Mouse (Mus musculus): Measurements from ENCODE around the gene Fam102b.

The Fam102b gene

GRCm38 (mm10) chr3:108959680-108960295 lies 67.6 kb downstream of the Fam102b start:
- peak; percentile 29 for DNase-seq (ENCODE audit: low spot score)

GRCm38 (mm10) chr3:108957976-108958375 lies 69.4 kb downstream of the Fam102b start:
- peak; percentile 8 for DNase-seq (ENCODE audit: low spot score)

- no peak for DNase-seq (ENCODE audit: low spot score)
These were observed 86.4 kb downstream of the Fam102b start for GRCm38 (mm10) chr3:108940996-108941395.

DNA sequence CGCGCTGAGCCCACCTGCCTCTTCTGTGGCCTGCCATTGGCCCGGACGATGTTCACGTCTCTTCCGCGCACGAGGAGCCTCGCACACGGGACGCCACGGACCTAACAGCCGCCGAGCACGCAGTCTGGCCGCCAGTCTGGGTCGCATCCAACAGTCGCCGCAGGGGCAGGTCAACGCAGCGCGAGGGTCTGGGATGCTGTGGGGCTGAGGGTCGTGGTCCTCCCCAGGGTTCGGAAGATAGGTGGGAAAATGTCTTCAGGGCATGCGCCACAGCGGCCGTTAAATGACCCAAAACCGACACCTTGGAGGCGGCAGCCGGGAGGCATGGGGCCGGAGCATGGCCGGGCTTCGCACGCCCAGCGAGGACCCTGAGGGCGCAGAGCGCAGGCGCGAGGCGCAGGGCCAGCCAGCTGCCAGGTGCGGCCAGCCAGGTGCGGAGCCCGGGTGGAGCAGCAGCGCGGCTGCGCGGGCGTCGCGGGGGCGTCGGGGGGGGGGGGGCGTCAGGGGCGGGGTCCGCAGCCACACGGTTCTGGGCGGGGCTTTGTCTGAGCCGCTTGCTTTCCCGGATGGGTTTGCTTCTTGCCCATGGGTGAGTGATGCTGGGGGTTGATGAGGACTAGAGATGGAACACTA lies 87.3 kb downstream of the Fam102b start, which contains the start of gene Gm9857:
Gene Gm9857 (minus strand): TSS at position 445 of the 633 bp plus-strand sequence.
- no peak for DNase-seq (ENCODE audit: low spot score)

- DNase-seq (ENCODE audit: low spot score) = no peak
These were observed 87.8 kb downstream of the Fam102b start, which contains the start of gene Henmt1 for GRCm38 (mm10) chr3:108939573-108939972. Gene Henmt1, plus strand, starts transcription at chr3:108939873.

DNA sequence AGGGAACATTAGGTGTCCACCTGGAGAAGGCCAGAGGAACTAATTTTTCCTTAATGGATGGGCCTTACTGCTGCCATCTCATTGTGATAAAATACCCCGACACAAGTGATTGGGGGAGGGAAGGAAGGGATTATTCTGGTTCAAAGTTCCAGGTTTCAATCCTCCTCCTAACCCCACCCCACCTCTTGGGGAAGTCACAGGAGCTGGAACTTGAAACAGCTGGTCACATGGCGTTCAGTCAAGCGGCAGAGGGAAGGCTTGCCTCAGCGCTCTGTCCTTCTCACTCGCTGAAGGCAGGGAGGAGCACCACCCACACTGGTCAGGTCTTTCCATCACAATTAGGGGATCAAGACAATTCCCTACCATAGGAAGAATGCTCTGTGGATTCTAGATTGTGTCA lies 88.7 kb downstream of the Fam102b start:
- DNase-seq (ENCODE audit: low spot score) = no peak

DNA sequence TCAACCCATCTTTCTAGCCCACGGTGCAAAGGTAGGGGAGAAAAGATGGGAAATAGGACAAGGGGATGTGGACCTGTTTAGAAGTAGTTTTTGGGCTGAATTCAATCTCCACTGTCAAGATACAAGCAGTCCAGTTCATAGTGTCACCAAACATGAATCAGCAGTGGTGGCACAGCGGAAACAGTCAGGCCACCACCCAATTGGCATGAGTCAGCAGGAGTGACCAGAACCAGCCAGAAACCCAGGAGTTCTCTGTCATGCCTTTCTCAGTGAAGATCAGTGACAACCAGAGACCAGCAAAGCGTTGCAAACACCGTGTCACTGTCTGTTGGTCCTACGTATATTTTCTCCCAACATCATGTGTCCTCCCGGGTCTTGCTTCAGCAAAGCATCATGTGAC lies 93.8 kb downstream of the Fam102b start:
- DNase-seq (ENCODE audit: low spot score) = no peak

DNA sequence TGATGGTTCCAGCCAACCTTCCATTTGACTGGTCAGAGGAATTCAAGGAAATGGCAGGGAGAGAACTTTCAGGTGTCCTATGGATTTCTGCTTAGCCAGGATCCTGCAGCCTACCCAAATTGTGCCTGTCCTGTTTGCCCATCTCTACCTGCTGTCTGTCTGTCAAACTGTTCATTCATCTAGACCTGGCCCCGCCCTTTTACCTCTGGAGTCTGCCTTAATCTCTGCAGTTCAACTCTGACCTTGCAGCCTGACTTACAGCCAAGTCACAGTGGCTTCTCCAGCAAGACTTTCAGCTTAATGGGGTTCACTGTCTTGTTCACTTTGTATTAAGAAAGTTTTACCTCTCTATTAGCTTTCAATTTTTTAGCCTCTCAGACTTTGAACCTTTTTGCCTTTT lies 101.1 kb downstream of the Fam102b start:
- no peak for DNase-seq (ENCODE audit: low spot score)

GRCm38 (mm10) chr3:108925677-108926076 lies 101.7 kb downstream of the Fam102b start:
- DNase-seq (ENCODE audit: low spot score) = no peak

DNA sequence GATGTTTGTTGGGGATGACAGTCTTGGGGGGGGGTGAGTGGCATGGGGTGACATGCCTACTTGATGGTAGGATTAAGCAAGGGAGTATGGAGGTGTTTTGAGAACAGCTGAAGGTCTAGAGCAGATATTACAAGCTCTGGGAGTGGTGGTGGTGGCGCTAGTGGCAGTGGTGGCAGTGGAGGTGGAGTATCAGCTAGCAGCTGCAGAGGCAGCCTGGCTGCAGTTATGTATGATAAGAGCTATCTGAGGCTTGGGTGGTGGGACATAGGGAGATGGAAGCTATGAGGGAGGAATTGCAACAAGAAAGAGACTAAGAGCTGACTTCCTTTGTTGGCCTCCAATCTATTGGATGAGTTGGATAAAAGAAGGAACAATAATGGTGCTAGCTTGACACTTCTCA lies 105.6 kb downstream of the Fam102b start:
- DNase-seq (ENCODE audit: low spot score) = no peak
